ENCODE assay signal across 10 mouse cellular contexts in genomic region chr7:73032316-73032980, GRCm38 (mm10).
A peak's percentile ranks its signal among the peaks of the same experiment; 100 is the strongest.
DNase-seq lines count a peak whose midpoint lies in the region; ATAC-seq and TF ChIP-seq lines count a peak whose summit lies in the region.
"Had no signal": no experiment of that assay in that cellular context is flagged by ENCODE, and none has a peak within 500 bp of the region (broad histone marks: within the 10 kb centered on the region; RNA-seq: fewer than 3 reads in every experiment).

No protein-coding gene starts in this region.

- H3K4me1 ChIP-seq in heart, embryonic 13.5 days = peaks cover 14% of the 10 kb centered on the region
- H3K4me1 ChIP-seq in hindbrain, postnatal 0 days (ENCODE audit: insufficient read depth, low read length) = peaks cover 6% of the 10 kb centered on the region; the same call in 1 of the 2 replicates
- no peaks in the 10 kb centered on the region for H3K4me1 ChIP-seq in midbrain, postnatal 0 days (ENCODE audit: insufficient read depth, low read length)

- peaks cover 25% of the 10 kb centered on the region; the same call in 1 of the 2 replicates for H3K27me3 ChIP-seq in heart, embryonic 13.5 days (replicated peaks)
- H3K27me3 ChIP-seq in hindbrain, postnatal 0 days (ENCODE audit: insufficient read depth, low read length) = no peaks in the 10 kb centered on the region
- no peaks in the 10 kb centered on the region for H3K27me3 ChIP-seq in midbrain, postnatal 0 days (ENCODE audit: insufficient read depth, low read length)
- H3K27me3 ChIP-seq: limb, embryonic 15.5 days had no signal

- H3K4me2 ChIP-seq in heart, embryonic 13.5 days = peak overlapping the region; percentile 35
- H3K4me2 ChIP-seq in hindbrain, postnatal 0 days (ENCODE audit: low read depth, low read length) = no peak overlapping the region
- no peak overlapping the region; the same call in 1 of the 2 replicates for H3K4me2 ChIP-seq in midbrain, postnatal 0 days (ENCODE audit: low read depth, low read length, poor library complexity, severe bottlenecking)
- H3K4me2 ChIP-seq: limb, embryonic 15.5 days had no signal

- 71% methylated on average over 23 of the region's 23 CpGs for WGBS in heart, embryonic 13.5 days
- 72% methylated on average over 23 of the region's 23 CpGs for WGBS in hindbrain, postnatal 0 days
- 69% methylated on average over 23 of the region's 23 CpGs for WGBS in midbrain, postnatal 0 days

- H3K36me3 ChIP-seq in heart, embryonic 13.5 days = no peaks in the 10 kb centered on the region
- H3K36me3 ChIP-seq in hindbrain, postnatal 0 days (ENCODE audit: insufficient read depth, low read length) = no peaks in the 10 kb centered on the region
- no peaks in the 10 kb centered on the region for H3K36me3 ChIP-seq in midbrain, postnatal 0 days (ENCODE audit: insufficient read depth, low read length)
- H3K36me3 ChIP-seq: limb, embryonic 15.5 days had no signal

- no peaks in the 10 kb centered on the region for H3K9me3 ChIP-seq in heart, embryonic 13.5 days
- no peaks in the 10 kb centered on the region for H3K9me3 ChIP-seq in hindbrain, postnatal 0 days (ENCODE audit: low read length)
- no peaks in the 10 kb centered on the region for H3K9me3 ChIP-seq in midbrain, postnatal 0 days (ENCODE audit: low read length)
- H3K9me3 ChIP-seq: limb, embryonic 15.5 days had no signal

- H3K4me3 ChIP-seq in heart, embryonic 13.5 days = no peak overlapping the region
- H3K4me3 ChIP-seq in hindbrain, postnatal 0 days (ENCODE audit: low read length) = no peak overlapping the region
- H3K4me3 ChIP-seq in midbrain, postnatal 0 days (ENCODE audit: low read depth, low read length) = no peak overlapping the region
- H3K4me3 ChIP-seq: limb, embryonic 15.5 days had no signal

- no peak overlapping the region for H3K9ac ChIP-seq in heart, embryonic 13.5 days
- 0 out of 2 replicates have a peak overlapping the region, but pooled peaks have one; percentile 9 for H3K9ac ChIP-seq in hindbrain, postnatal 0 days (replicated peaks; ENCODE audit: low read length)
- H3K9ac ChIP-seq in midbrain, postnatal 0 days (replicated peaks; ENCODE audit: low read length, poor library complexity, severe bottlenecking) = no peak overlapping the region
- H3K9ac ChIP-seq: limb, embryonic 15.5 days had no signal

- TF ChIP-seq CTCF in hindbrain, postnatal 0 days (IDR thresholded peaks at IDR 0.05; ENCODE audit: low read depth) = no peak
- no peak for TF ChIP-seq CTCF in midbrain, postnatal 0 days (IDR thresholded peaks at IDR 0.05)

- no peak for ATAC-seq in heart, embryonic 13.5 days (ENCODE audit: extremely low read depth, insufficient number of reproducible peaks, low FRiP score, low TSS enrichment)
- ATAC-seq in hindbrain, postnatal 0 days = 0 out of 2 replicates have a peak, but pooled peaks have one; percentile 24
- ATAC-seq in midbrain, postnatal 0 days (ENCODE audit: low FRiP score) = no peak
- ATAC-seq in megakaryocyte progenitor cell, adult 5-6 weeks (replicated peaks; ENCODE audit: poor library complexity) = no peak
- no peak for ATAC-seq in cerebellum, adult (ENCODE audit: insufficient number of reproducible peaks, low FRiP score, low TSS enrichment)
- ATAC-seq: CD4-positive, CD25-positive, alpha-beta regulatory T cell, adult 4 months had no signal

- no peak overlapping the region for H3K27ac ChIP-seq in heart, embryonic 13.5 days (replicated peaks)
- no peak overlapping the region for H3K27ac ChIP-seq in hindbrain, postnatal 0 days
- peak overlapping the region; percentile 38; the same call in 1 of the 2 replicates for H3K27ac ChIP-seq in midbrain, postnatal 0 days (ENCODE audit: low read depth, low read length)
- H3K27ac ChIP-seq: limb, embryonic 15.5 days had no signal

- DNase-seq in heart, postnatal 4 days = no peak
- DNase-seq in adipocyte (ENCODE audit: low spot score) = peak; percentile 26
- DNase-seq in hindbrain, postnatal 0 days (ENCODE audit: low spot score) = peak; percentile 32
- no peak for DNase-seq in midbrain, postnatal 0 days (ENCODE audit: low spot score)
- DNase-seq in spleen, postnatal 14 days (ENCODE audit: low spot score in 2 of 2) = no peak

Comparison
In these comparisons a context has a peak if more than half of its experiments do, and no peak if none do; other contexts are left out.
1. DNase-seq: peak in adipocyte (single experiment) and hindbrain, postnatal 0 days (single experiment); none in heart, postnatal 4 days (single experiment), midbrain, postnatal 0 days (single experiment) and spleen, postnatal 14 days (0 of 2).